Mouse (Mus musculus): ENCODE results near the gene Gm4513.
"Not testable (repeated sequence)": the region's sequence is repeated elsewhere in the genome, so short reads cannot be mapped to it uniquely, and the experiment has no call there.

The Gm4513 gene

GRCm38 (mm10) chr7:20598921-20599320, at the start of gene Gm4513:
Gene Gm4513, minus strand, starts transcription at chr7:20599021.
- ATAC-seq (ENCODE audit: insufficient number of reproducible peaks, low FRiP score, low TSS enrichment), result not testable (repeated sequence)

- ATAC-seq (ENCODE audit: insufficient number of reproducible peaks, low FRiP score, low TSS enrichment), result not testable (repeated sequence)
Observed at GRCm38 (mm10) chr7:20576141-20576540, 22.7 kb downstream of the Gm4513 start, which contains the start of gene Gm4141. Gene Gm4141, minus strand, starts transcription at chr7:20576241.

- not testable (repeated sequence) for ATAC-seq (ENCODE audit: insufficient number of reproducible peaks, low FRiP score, low TSS enrichment)
Observed at GRCm38 (mm10) chr7:20545657-20546056, 53.2 kb downstream of the Gm4513 start, which contains the start of gene Gm5726. Gene Gm5726, minus strand, starts transcription at chr7:20545757.
